Mouse (Mus musculus) spleen, adult 2 months (tissue): ENCODE results near the gene Wscd1.

Experiments used
- CTCF ChIP-seq: fragments of 200-500 bp; IDR thresholded peaks from 2 replicates; pipeline ENCODE4 v1.5.1; 2011; ENCODE audit warnings: mild to moderate bottlenecking, inconsistent platforms; ENCODE audit not compliant: insufficient read depth, insufficient read length, insufficient replicate concordance; ENCODE audit errors: extremely low read depth
- POLR2A ChIP-seq: fragments of 200-500 bp; IDR thresholded peaks from 2 replicates; pipeline ENCODE4 v1.6.1; 2011; ENCODE audit warnings: low read depth, low read length, inconsistent platforms

DNA sequence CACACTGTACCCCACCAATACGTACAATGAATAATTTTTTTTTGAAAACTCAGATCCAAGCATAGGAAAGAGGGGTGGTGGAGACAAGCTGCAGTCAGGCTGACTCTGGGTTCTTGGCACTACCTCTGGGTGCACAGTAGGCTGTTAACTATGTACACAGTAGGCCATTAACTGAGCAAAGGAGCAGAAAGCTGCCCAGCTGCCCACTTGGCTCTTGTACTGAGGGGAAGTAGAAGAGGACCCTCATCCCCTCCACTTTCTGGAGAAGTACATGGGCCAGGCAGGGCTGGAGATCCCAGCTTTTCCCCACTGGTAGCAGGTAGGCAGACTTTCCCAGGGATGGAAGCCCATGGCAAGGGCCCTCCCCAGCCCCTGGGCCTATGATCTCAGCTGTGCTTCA lies 16.7 kb downstream of the Wscd1 start:
- no peak for TF ChIP-seq POLR2A
- no peak for TF ChIP-seq CTCF
